Mouse (Mus musculus) thymus, adult 2 months (tissue): ENCODE results near the gene Lsm8. TPM values are rescaled to one million over a fixed set of nuclear protein-coding genes. Genes with fewer than 3 reads are reported as not detected.

Source experiments
- DNase-seq: peaks from one replicate; pipeline ENCODE4 v3.0.0; 2021
- H3K27ac ChIP-seq: fragments of 200-500 bp; 2 replicates; pipeline ENCODE4 v1.5.1; 2012; ENCODE audit warnings: low read length, control low read depth; ENCODE audit not compliant: control insufficient read depth, insufficient read depth
- H3K27me3 ChIP-seq: fragments of 200-500 bp; 2 replicates; pipeline ENCODE4 v1.6.1; 2012; ENCODE audit warnings: mild to moderate bottlenecking, low read length, moderate library complexity, mixed read lengths; ENCODE audit not compliant: control insufficient read depth, insufficient read depth
- H3K36me3 ChIP-seq: fragments of 200-500 bp; 2 replicates; pipeline ENCODE4 v1.6.1; 2012; ENCODE audit warnings: mild to moderate bottlenecking, low read length, moderate library complexity; ENCODE audit not compliant: control insufficient read depth, insufficient read depth
- H3K4me1 ChIP-seq: fragments of 200-500 bp; replicated peaks from 2 replicates; pipeline ENCODE4 v1.6.1; 2012; ENCODE audit warnings: low read length; ENCODE audit not compliant: control insufficient read depth, insufficient read depth
- H3K4me3 ChIP-seq: fragments of 200-500 bp; 2 replicates; pipeline ENCODE4 v1.5.1; 2012; ENCODE audit warnings: mild to moderate bottlenecking, low read length, control low read depth, moderate library complexity; ENCODE audit not compliant: control insufficient read depth, insufficient read depth
- CTCF ChIP-seq: fragments of 200-500 bp; IDR thresholded peaks from 2 replicates; pipeline ENCODE4 v1.5.1; 2012; ENCODE audit warnings: mild to moderate bottlenecking, control low read depth, low read length, moderate library complexity, borderline replicate concordance; ENCODE audit not compliant: control insufficient read depth, poor library complexity, insufficient read depth; ENCODE audit errors: extremely low read depth
- POLR2A ChIP-seq: fragments of 200-500 bp; IDR thresholded peaks from 2 replicates; pipeline ENCODE4 v1.6.1; 2012; ENCODE audit warnings: mild to moderate bottlenecking, low read length, control low read depth, moderate library complexity; ENCODE audit not compliant: control insufficient read depth, poor library complexity, insufficient read depth; ENCODE audit errors: extremely low read depth
- WGBS: fragments of 180-500 bp; shearing (Covaris S2); methylation state at CpG from one replicate; pipeline ENCODE4 v1.1.7; 2018; 5-methylcytosine and 5-hydroxymethylcytosine counted together
- polyA plus RNA-seq: library from polyadenylated mRNA; depleted of rRNA; stranded (reverse); fragments of >200 nt; gene quantifications from 2 replicates; pipeline ENCODE4 v1.2.3, GENCODE M21; 2012; rRNA removed

The Lsm8 gene
- polyA plus RNA-seq, 1 experiment: 40.2 TPM

GRCm38 (mm10) chr6:18866018-18866417 is 17.6 kb downstream of the Lsm8 start, which contains the start of gene Ankrd7:
Ankrd7 (plus strand) TSS chr6:18866318.
- no peak within 1 kb of the TSS for H3K4me3 ChIP-seq
- DNase-seq: no peak
- H3K4me1 ChIP-seq: no peaks in the 10 kb centered on the region
- no peaks in the 10 kb centered on the region for H3K27me3 ChIP-seq
- TF ChIP-seq POLR2A (no peak), CTCF (no peak)
- H3K27ac ChIP-seq: no peak within 1 kb of the TSS
- 97% methylated on average over 8 of the region's 8 CpGs for WGBS
- H3K36me3 ChIP-seq: no peaks in the 10 kb centered on the region

DNA sequence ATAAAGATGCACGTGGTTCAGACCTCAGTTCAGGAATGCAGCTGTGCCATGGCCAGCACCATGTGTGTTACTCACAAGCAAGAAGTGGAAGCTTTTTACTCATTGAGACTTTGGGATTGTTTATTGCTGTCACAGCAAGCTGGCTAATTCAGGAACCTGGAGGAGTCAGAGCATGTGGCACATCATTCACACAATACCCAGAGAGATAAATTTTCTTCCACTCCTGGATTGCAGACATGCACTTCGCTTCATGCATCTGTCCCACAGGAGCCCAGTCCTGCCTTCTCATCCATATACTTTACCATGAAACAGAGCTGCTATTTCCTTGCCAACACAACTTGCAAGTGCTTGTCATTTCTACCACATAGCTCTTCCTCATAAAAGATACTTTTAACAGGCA is 40.7 kb downstream of the Lsm8 start:
- Histone ChIP-seq H3K4me1 (no peaks in the 10 kb centered on the region), H3K4me3 (no peak overlapping the region), H3K27me3 (no peaks in the 10 kb centered on the region), H3K27ac (no peak overlapping the region), H3K36me3 (no peaks in the 10 kb centered on the region)
- WGBS: 71% methylated on average over 2 of the region's 2 CpGs
- no peak for DNase-seq
- no peak for TF ChIP-seq CTCF

- Histone ChIP-seq H3K27me3 (no peaks in the 10 kb centered on the region), H3K4me1 (no peaks in the 10 kb centered on the region), H3K36me3 (no peaks in the 10 kb centered on the region), H3K27ac (no peak overlapping the region), H3K4me3 (no peak overlapping the region)
- no peak for TF ChIP-seq CTCF
- TF ChIP-seq POLR2A: no peak
- DNase-seq: no peak
These were observed 45.8 kb downstream of the Lsm8 start for GRCm38 (mm10) chr6:18894142-18894541.

Other genes with a start within 250 kb of the Lsm8 start
- not detected in 2 replicates for gene Ankrd7, start 17.7 kb downstream of the Lsm8 start, polyA plus RNA-seq